Mouse (Mus musculus) naive thymus-derived CD4-positive, alpha-beta T cell, adult 2 months (primary cell): ENCODE data around the gene Zfp839.

Source experiments
- DNase-seq: peaks from one replicate; pipeline ENCODE4 v3.0.0-alpha.2; 2011; ENCODE audit warnings: low read depth

The Zfp839 gene

GRCm38 (mm10) chr12:110850010-110850928 lies at the start of gene Zfp839:
Zfp839 (plus strand) TSS chr12:110850253.
- DNase-seq: peak; percentile 64

DNA sequence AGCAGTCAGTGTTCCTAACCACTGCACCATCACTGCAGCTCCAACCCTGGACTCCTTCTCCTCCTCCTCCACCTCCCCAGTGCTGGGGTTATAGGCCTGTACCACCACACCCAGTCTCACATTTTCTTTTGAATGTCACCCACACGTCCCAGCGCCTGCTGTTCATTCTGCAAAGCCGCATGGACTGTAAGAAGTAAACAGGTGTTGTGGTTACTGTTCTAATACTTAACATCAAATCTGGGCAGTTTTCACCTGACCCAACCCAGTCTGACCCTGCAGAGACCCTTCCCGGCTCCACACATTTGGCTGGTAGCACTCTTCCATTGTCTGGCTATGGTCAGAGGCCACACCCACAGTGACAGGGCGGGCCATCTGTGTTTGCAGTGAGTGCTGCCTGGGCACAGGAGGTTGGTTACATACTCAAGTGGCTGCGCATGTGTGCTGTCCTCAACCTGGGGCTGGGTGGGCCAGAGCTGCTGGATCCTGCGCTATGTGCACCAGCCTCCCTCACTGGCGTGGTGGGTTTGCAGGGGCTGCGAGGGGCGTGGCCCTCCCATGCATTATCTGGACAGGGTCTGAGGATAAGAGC lies 48.1 kb upstream of the Zfp839 start:
- DNase-seq: no peak

GRCm38 (mm10) chr12:110802674-110803297 lies 47.3 kb upstream of the Zfp839 start:
- no peak for DNase-seq

DNA sequence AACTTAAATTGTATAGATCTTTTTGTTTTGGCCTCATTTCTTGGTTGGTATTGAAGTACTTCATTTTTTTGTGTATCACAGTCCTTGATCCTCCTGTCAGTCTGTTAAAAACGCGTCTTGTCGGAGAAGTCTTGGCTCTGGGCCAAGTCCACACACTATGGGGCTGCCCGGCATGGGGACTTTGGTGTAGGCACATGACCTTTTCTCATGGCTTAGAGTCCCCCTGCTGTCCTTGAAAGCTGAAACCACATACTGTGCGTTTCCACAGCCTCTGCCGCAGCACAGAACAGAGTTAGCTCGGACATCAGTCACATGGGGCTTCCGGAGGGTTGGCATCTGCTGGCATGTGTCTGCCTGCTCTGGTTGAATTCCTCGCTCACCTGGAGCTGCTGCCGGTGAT lies 45.8 kb upstream of the Zfp839 start:
- DNase-seq: no peak

DNA sequence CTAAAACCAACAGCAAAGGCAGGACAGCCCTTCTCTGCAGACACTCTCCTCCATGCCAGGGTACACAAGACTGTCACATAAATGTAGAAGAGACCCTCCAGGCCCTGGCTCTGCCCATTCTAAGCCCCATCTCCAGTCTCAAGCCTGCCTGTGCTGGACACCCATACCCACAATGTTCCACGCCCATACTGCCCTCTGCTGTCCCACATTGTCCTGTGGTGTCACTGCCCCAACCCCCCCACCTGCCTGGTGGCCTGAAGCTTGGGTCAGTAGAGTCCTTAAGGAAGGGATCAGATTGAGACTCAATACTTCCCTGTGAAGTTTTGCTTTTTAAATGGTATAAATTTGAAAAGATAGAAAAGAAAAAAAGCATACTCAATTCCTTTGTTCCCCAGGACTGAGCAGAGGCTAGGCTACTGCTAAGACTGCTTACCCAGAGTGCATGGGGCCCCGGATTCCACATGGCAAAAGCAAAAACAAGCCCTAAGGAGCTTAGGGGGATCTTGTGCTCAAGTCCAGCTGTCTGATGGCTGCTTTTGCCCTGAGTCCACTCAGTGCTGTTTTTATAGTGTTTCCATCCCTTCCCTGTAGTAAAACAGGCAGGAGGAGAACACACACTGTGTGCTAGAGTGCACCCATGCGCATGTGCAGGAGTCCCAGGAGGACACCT lies 43.6 kb upstream of the Zfp839 start:
- DNase-seq: no peak

DNA sequence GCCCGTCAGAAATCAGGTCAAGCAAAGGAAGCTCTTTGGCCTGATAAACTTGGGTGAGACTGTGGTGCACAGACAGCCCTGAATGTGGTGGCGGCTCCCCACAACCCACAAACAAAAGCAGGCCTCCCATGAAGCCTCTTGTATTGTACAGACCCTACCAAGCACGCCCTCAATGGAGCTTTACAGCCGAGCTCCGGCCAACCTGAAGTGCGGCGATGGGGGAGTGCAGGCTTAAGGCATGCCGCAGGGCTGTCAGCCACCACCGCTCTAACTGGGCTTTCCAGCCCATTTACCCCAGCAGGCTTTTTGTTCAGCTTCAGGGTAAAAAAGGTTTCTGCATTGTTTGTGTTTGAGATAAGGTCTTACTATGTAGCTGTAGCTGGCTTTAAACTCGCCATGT lies 41.6 kb upstream of the Zfp839 start:
- no peak for DNase-seq

- no peak for DNase-seq
These were observed 41.2 kb upstream of the Zfp839 start for GRCm38 (mm10) chr12:110808848-110809247.

GRCm38 (mm10) chr12:110813132-110813531 lies 36.9 kb upstream of the Zfp839 start:
- DNase-seq: no peak

DNA sequence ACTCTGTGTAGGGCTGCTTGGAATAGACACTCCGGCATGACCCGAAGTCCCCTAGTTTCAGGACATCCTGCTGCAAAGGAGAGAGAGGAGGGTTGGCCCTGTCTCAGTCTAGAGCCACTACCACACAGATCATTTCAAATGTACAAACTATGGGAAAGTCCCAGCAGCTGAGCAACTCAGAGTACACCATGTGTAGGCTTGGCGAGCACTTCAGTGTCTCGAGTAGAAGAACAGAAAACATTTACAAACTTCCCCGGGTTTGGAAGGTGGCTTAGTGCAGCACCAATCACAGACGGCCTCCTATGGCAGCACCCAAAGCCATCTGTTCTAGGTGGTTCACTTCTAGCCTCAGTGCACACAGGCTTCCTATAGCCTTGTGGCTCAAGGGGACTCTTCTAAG lies 36.4 kb upstream of the Zfp839 start:
- no peak for DNase-seq

DNA sequence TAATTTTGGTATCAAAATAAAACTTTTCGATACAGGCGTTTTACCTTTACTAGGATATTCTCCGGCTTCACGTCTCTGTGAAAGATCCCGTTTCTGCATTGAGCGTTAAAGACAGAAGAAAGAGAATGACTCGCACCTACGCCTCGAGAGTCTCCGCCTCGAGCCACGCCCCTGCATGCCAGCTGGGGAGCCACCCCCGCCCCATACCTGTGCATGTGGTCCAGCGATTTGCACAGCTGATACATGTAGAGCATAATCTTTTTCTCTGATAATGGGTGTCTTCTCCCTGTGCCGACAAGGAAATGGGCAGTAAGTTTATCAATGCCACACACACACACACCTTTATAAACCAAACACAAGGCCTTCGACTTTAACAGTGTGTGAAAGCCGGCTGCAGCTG lies 35.1 kb upstream of the Zfp839 start:
- no peak for DNase-seq

GRCm38 (mm10) chr12:110816833-110817232 lies 33.2 kb upstream of the Zfp839 start:
- no peak for DNase-seq

DNA sequence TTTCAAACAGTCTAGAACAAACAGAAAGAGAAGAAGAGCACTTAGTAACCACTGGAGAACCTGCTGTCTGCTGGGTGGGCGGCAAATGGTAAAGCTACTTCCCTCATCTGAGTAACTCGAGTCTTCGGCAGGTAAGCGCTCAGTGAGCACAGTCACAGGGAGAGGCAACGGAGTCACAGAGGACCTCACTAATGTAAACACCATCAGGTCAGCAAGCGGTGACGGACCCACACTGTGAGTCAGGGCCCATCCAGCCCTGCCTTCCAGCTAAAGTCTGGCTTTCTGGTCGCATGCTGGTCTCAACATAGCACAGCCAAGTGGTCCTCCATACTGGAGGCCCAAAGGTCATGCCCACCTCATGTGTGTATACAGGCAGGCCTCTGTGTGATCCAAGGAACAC lies 30.7 kb upstream of the Zfp839 start:
- DNase-seq: no peak

DNA sequence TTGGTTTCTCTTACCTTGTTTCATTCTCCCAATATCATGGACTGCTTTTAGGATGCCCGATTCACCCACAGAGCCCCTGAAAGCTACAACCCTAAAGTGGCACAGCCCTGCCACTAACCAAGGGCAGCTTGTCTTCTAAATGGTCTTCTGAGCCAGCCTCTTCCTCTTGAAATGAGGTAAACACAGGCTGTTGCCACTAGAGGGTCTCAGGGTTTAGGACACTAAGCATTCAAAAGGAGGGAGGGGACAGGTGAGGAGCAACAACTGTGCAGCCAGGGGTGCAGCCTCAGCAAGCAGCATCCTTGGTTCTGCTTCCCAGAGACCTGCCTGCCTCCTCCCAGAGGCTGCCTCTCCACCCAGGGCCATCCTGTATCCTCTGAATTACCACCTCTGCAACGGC lies 28.3 kb upstream of the Zfp839 start:
- DNase-seq: no peak

DNA sequence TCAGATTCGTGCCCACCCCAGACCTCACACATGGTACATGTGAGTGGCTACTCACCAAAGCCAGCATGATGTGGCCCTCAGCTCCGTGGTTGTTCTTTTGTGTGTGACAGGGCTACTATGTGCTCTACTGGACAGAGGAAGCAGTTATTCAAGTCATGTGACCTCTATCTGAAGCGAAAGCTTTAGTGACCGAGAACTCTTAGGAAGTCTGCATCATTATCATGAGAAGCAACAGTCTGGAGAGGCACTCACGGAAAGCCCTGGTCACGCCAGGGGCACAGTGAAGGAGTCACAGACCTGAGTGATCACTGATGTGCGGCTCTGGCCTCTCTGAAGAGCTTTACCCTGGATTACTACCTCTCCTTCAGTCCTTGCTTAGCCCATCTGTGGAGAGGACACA lies 27.7 kb upstream of the Zfp839 start:
- DNase-seq: no peak

- DNase-seq: no peak
These were observed 21.1 kb upstream of the Zfp839 start for GRCm38 (mm10) chr12:110828908-110829307.

DNA sequence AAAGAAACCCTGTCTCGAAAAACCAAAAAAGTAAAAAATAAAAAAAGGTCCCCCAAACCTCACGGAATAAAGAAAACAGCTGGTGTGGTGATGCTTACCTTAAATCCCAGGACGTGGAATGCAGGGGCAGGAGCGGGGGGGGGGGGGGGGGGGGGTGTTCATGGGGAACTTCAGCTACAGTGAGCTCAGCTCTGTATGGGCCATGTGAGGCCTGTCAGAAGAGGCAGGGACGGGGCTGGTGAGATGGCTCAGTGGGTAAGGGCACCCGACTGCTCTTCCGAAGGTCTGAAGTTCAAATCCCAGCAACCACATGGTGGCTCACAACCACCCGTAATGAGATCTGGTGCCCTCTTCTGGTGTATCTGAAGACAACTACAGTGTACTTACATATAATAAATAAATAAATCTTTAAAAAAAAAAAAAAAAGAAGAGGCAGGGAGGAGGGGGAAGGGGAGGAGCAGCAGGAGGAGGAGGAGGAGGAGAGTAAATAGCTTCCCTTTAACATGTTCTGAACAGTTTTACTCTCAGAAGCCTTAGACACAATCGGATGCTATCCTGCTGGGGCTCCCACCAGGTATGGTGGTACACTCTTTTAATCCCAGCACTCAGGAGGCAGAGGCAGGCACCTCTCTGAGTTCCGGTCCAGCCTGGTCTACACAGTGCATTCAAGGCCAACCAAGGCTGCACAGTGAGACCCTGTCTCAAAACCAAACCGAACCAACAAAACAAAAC lies 19.6 kb upstream of the Zfp839 start:
- no peak for DNase-seq

- DNase-seq: no peak
These were observed 14.9 kb upstream of the Zfp839 start for GRCm38 (mm10) chr12:110835182-110835581.

- no peak for DNase-seq
These were observed 13.3 kb upstream of the Zfp839 start for GRCm38 (mm10) chr12:110836729-110837128.

DNA sequence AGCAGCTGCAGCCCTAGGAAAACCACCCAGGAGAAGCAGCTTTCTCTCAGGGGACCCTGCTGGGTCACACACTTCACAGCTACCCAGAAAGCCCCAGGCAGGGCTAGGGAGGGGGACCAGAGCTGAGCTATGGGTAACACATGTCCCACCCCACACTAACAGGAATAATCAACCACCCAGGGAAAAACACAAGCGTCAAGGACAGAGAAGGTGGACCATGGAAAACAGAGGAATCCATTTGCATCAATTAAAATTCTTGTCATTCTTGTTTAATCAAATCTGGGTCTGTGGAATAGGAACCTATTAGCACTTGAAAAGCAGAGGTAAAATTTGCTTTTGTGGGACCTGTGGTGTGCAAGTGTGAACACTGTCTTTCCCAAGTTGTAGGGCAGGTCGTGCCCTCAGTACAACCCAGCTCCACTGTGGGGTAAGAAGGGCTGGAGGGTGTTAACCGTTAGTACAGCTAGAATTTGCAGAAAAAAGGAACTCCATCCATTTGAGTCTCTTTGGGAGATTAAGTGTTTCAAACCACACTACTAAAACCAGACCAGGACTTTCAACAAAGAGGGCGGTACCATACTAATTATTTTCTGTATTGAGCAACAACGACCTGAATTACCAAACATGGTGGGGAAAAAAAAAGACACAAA lies 12.7 kb upstream of the Zfp839 start:
- no peak for DNase-seq

GRCm38 (mm10) chr12:110837850-110838249 lies 12.2 kb upstream of the Zfp839 start:
- DNase-seq: no peak
